Mouse (Mus musculus): ENCODE data around the gene Selenot. TPM values are rescaled to one million over a fixed set of nuclear protein-coding genes. Genes with fewer than 3 reads are reported as not detected.

Gene Selenot
- polyA plus RNA-seq, 1 experiment from 2014 or later: 22.5 TPM

Other genes with a start within 250 kb of the Selenot start
- 8.0 and 8.7 TPM in 2 replicates for gene Tsc22d2, start 161.9 kb upstream of the Selenot start, polyA plus RNA-seq (2015; fragmentation: Nextera tagmentation; extraction: Ambion mirVana)
- gene Eif2a, start 50.8 kb upstream of the Selenot start, polyA plus RNA-seq (2015; fragmentation: Nextera tagmentation; extraction: Ambion mirVana): 43.3 and 48.3 TPM in 2 replicates
- 74.0 and 75.3 TPM in 2 replicates for gene Serp1, start 50.7 kb upstream of the Selenot start, polyA plus RNA-seq (2015; fragmentation: Nextera tagmentation; extraction: Ambion mirVana)
- gene Erich6, start 60.6 kb downstream of the Selenot start, polyA plus RNA-seq (2015; fragmentation: Nextera tagmentation; extraction: Ambion mirVana): 0.09 and 0.12 TPM in 2 replicates
- 5.8 and 5.9 TPM in 2 replicates for gene Siah2, start 115.8 kb downstream of the Selenot start, polyA plus RNA-seq (2015; fragmentation: Nextera tagmentation; extraction: Ambion mirVana)
- not detected in 2 replicates for gene Mindy4b-ps, start 245.7 kb downstream of the Selenot start, polyA plus RNA-seq (2015; fragmentation: Nextera tagmentation; extraction: Ambion mirVana)